Mouse (Mus musculus): ENCODE results near the gene Foxa1. TPM values are rescaled to one million over a fixed set of nuclear protein-coding genes. Genes with fewer than 3 reads are reported as not detected.
A peak's percentile ranks its signal among the peaks of the same experiment; 100 is the strongest.

Foxa1 gene
- polyA plus RNA-seq, 1 experiment from 2014 or later = 14.8 TPM

DNA sequence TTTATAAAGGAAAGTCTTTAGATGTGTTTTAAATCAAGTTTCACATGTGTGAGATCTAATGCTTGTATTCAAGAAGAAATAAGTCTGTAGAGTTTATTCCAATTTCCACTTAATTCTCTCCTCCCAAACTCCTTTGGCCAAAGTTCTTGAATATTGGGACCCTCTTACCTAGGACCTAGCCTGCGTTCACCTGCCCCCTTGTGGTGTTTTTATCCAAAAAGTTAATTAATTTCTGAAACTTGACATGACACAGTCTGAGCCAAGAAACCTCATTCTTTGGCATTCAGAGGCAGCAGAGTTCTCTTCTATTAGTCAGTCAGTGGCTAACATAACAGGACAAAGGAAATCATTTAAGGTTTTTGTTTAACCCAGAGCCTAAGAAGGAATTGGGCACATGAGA is 32.2 kb downstream of the Foxa1 start:
- no peak for ATAC-seq (ENCODE audit: borderline replicate concordance, extremely low read depth, low FRiP score, low TSS enrichment)
- 51% methylated on average over 1 of the region's 1 CpGs for whole genome bisulfite sequencing
- Histone ChIP-seq H3K9ac (no peak overlapping the region), H3K27ac (no peak overlapping the region), H3K4me3 (no peak overlapping the region), H3K4me1 (0 out of 2 replicates have a peak, but pooled peaks cover 4% of the 10 kb centered on the region), H3K27me3 (no peaks in the 10 kb centered on the region), H3K36me3 (no peaks in the 10 kb centered on the region), H3K4me2 (no peak overlapping the region), H3K9me3 (no peaks in the 10 kb centered on the region)

DNA sequence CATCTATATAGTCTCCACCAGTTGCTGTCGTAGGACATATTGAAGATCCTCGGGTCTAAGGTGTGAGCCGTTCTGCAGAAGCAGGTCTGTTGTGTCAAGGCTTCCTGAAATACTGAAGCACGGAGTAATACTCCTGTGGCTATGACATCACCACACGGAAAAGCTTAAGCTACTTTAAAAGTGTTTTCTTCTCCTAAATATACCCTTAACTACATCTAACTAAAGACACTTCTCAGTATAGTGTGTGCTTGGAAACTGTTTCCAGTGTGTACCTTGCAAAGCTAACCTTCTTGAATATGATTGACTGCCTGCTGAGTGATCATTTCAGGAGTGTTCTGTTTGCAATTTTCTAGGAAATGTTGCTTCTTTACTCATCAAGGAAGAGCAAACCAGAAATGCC is 35.2 kb downstream of the Foxa1 start:
- WGBS = 67% methylated on average over 5 of the region's 5 CpGs
- no peak for ATAC-seq (ENCODE audit: borderline replicate concordance, extremely low read depth, low FRiP score, low TSS enrichment)

DNA sequence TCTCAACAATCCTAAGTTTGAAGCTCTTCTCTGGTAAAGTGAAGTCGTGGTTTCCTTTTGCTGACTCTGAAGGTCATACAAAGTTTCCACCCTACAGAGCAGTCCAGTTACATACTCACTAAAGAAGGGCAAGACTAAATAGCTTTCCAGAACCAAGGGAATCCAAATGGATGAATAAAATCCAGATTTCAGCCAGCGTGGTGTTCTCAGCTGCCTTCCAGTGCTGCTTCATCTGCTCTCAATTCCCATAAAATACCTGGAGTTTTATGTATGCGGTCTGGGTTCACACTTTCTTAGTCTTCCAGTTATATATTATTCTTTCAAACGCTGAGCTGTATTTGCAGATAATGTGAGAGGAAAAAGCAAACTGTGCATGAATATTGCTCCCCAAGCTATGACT is 35.6 kb downstream of the Foxa1 start:
- no peak overlapping the region for H3K9ac ChIP-seq
- H3K27me3 ChIP-seq = no peaks in the 10 kb centered on the region
- H3K27ac ChIP-seq = no peak overlapping the region
- H3K4me2 ChIP-seq = no peak overlapping the region
- no peak overlapping the region for H3K4me3 ChIP-seq
- H3K4me1 ChIP-seq = 0 out of 2 replicates have a peak, but pooled peaks cover 8% of the 10 kb centered on the region
- no peak for ATAC-seq (ENCODE audit: borderline replicate concordance, extremely low read depth, low FRiP score, low TSS enrichment)
- 74% methylated on average over 4 of the region's 4 CpGs for WGBS
- no peaks in the 10 kb centered on the region for H3K36me3 ChIP-seq
- H3K9me3 ChIP-seq = no peaks in the 10 kb centered on the region

More for the DNA sequence above, 35.2 kb downstream of the Foxa1 start:
- no peak overlapping the region for H3K27ac ChIP-seq
- no peaks in the 10 kb centered on the region for H3K36me3 ChIP-seq
- no peaks in the 10 kb centered on the region for H3K9me3 ChIP-seq
- no peak overlapping the region for H3K4me3 ChIP-seq
- no peak overlapping the region for H3K9ac ChIP-seq
- 0 out of 2 replicates have a peak, but pooled peaks cover 8% of the 10 kb centered on the region for H3K4me1 ChIP-seq
- H3K4me2 ChIP-seq = no peak overlapping the region
- no peaks in the 10 kb centered on the region for H3K27me3 ChIP-seq

DNA sequence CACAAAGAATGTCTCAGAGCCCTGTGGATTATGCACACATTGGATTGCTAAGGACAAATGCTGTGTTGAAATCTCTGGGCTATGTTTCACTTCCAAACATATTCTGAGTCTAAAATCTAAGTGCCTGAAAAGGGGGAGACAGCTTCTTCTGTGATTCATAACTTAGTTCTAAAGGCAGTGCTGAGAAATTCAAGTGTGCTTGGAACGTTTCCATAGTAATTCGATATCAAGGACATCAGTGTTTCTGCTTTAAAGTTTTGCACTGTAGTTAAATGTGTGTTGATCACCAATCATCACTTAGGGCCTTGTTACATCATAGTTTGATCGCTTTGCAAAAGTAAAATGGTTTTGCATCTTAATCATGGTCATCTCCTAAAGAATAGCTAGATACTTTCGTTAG is 37.0 kb downstream of the Foxa1 start:
- no peaks in the 10 kb centered on the region for H3K9me3 ChIP-seq
- WGBS = 38% methylated on average over 4 of the region's 4 CpGs
- H3K4me1 ChIP-seq = 0 out of 2 replicates have a peak, but pooled peaks cover 4% of the 10 kb centered on the region
- no peaks in the 10 kb centered on the region for H3K36me3 ChIP-seq
- no peak for ATAC-seq (ENCODE audit: borderline replicate concordance, extremely low read depth, low FRiP score, low TSS enrichment)
- no peak overlapping the region for H3K4me3 ChIP-seq
- peak overlapping the region; percentile 68 for H3K27ac ChIP-seq
- no peak overlapping the region for H3K9ac ChIP-seq
- H3K4me2 ChIP-seq = no peak overlapping the region
- no peaks in the 10 kb centered on the region for H3K27me3 ChIP-seq

DNA sequence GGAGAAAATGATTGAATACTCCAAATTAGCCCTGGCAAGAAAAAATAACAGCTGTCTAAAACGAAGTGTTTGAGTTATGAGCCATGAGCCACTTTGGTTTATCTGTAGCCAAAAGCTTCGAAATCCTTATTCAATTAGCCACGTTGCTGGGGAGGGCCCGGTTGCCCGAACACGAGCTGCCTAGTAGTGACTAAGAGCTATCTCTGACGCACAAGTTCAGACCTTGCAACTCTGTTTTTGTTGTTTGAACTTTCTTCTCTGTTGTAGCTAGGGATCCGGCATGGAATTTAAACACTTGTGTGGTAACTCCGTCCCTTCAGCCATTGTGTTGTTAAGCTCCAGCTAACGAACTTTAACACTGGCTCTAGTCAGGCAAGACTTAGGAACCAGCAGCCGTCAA is 37.8 kb downstream of the Foxa1 start:
- Histone ChIP-seq H3K4me1 (0 out of 2 replicates have a peak, but pooled peaks cover 4% of the 10 kb centered on the region), H3K4me2 (no peak overlapping the region), H3K4me3 (no peak overlapping the region), H3K36me3 (no peaks in the 10 kb centered on the region), H3K9me3 (no peaks in the 10 kb centered on the region), H3K27me3 (no peaks in the 10 kb centered on the region), H3K9ac (no peak overlapping the region), H3K27ac (peak overlapping the region; percentile 68; the same call in 1 of the 2 replicates)
- 35% methylated on average over 11 of the region's 11 CpGs for WGBS
- no peak for ATAC-seq (ENCODE audit: borderline replicate concordance, extremely low read depth, low FRiP score, low TSS enrichment)

DNA sequence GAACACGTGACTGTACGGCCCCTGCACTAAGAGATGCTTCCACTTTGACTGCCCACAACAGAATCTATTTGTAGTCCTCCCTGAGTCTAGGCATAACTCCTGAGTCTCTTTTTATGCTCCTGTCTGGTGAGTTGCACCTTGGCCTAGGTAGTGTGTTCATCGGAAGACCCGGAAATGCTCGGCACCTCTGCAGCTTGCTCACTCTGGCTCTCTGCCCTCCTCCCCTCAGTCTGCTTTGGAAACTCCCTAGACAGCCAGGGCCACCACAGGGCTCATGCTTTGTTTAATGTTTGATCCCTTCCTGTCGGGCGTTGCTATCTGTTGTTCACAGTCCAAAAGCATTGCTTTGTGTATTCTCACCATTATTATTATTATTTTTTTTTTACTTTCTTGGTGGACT is 41.4 kb downstream of the Foxa1 start:
- Histone ChIP-seq H3K4me1 (0 out of 2 replicates have a peak, but pooled peaks cover 4% of the 10 kb centered on the region), H3K9ac (no peak overlapping the region), H3K9me3 (no peaks in the 10 kb centered on the region), H3K27me3 (no peaks in the 10 kb centered on the region), H3K36me3 (no peaks in the 10 kb centered on the region), H3K27ac (no peak overlapping the region), H3K4me2 (no peak overlapping the region), H3K4me3 (no peak overlapping the region)
- no peak for ATAC-seq (ENCODE audit: borderline replicate concordance, extremely low read depth, low FRiP score, low TSS enrichment)
- 59% methylated on average over 7 of the region's 7 CpGs for WGBS

DNA sequence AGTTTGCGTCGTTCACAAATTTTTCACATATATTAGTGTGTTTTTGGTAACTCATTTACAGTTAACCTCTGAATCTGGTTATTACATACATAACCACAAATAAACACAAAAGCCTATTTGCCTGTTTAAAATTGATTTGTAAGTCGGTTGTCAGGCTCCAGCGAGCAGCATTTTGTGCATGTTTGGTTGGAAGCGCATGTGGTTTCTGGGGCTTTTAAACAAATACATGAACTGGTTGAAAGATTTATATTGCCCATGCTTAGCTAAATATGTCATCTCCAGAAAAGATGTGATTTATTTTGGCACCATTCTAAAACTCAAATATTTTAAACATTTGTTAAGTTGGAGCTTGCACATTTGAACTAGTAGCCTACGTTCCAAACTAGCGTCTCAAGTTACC is 46.5 kb downstream of the Foxa1 start:
- WGBS = 49% methylated on average over 7 of the region's 7 CpGs
- ATAC-seq (ENCODE audit: borderline replicate concordance, extremely low read depth, low FRiP score, low TSS enrichment) = no peak
- H3K27ac ChIP-seq = no peak overlapping the region
- no peak overlapping the region for H3K9ac ChIP-seq
- H3K4me1 ChIP-seq = no peaks in the 10 kb centered on the region
- H3K36me3 ChIP-seq = no peaks in the 10 kb centered on the region
- H3K27me3 ChIP-seq = no peaks in the 10 kb centered on the region
- H3K4me3 ChIP-seq = no peak overlapping the region
- H3K4me2 ChIP-seq = no peak overlapping the region
- no peaks in the 10 kb centered on the region for H3K9me3 ChIP-seq

DNA sequence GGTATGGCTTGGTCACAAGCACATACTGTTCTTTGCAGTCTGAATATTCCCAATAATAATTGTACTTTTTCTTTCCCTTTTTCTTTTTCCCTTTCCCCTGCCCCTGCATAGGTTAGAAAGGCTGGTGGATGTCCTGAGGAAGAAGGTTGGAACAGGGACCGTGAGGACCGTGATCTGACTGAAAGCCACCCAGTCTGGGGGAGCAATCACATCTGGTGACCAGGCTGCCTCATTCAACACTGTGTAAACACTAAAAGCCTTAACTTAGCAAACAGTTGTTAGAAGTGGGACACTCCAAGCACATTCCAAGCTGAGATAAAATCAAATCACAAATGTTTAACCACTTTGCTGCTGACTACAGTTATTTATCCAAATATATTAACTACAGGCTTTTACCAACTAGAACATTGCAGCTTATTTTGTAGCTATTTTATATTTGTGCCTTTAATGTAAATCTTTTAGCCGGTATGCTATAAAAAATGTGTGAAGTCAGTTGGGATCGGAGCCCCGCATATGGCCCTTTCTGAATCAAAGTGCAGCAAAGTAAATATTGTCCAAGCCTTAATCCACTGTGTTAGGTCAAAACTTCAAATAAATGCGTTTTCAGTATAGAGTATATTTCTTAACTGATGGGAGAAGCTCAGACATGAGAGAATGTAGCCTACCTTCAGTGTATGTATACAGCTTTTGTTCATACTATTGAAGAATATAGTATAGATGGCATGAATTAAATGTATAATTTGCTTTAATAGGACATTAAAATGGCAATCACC is 50.2 kb downstream of the Foxa1 start:
- H3K4me2 ChIP-seq = peak overlapping the region; percentile 35
- H3K27ac ChIP-seq = peak overlapping the region; percentile 84
- no peaks in the 10 kb centered on the region for H3K36me3 ChIP-seq
- H3K27me3 ChIP-seq = no peaks in the 10 kb centered on the region
- ATAC-seq (ENCODE audit: borderline replicate concordance, extremely low read depth, low FRiP score, low TSS enrichment) = peak; percentile 95; the same call in 1 of the 2 replicates
- no peaks in the 10 kb centered on the region for H3K9me3 ChIP-seq
- no peak overlapping the region for H3K4me3 ChIP-seq
- WGBS = 34% methylated on average over 6 of the region's 6 CpGs
- H3K4me1 ChIP-seq = no peaks in the 10 kb centered on the region
- no peak overlapping the region for H3K9ac ChIP-seq

Other genes starting within 250 kb of the Foxa1 start
- 5.9 and 7.4 TPM in 2 replicates for gene Ttc6, start 17.2 kb upstream of the Foxa1 start, polyA plus RNA-seq (2015; fragmentation: Nextera tagmentation; extraction: Ambion mirVana)

All from lung, embryonic 15.5 days (tissue).